Mouse (Mus musculus) olfactory bulb, adult 2 months (tissue): Measurements from ENCODE around the gene Frk. TPM values are rescaled to one million over a fixed set of nuclear protein-coding genes. Genes with fewer than 3 reads are reported as not detected.

ENCODE experiments used
- H3K27ac ChIP-seq: fragments of 200-500 bp; 2 replicates; pipeline ENCODE4 v1.5.1; 2012; ENCODE audit warnings: low read depth, low read length; ENCODE audit not compliant: insufficient read depth
- H3K4me1 ChIP-seq: fragments of 200-500 bp; 2 replicates; pipeline ENCODE4 v1.6.1; 2012; ENCODE audit warnings: low read length; ENCODE audit not compliant: control insufficient read depth, insufficient read depth
- H3K4me3 ChIP-seq: fragments of 200-500 bp; 2 replicates; pipeline ENCODE4 v1.5.1; 2012; ENCODE audit warnings: mild to moderate bottlenecking, low read depth, low read length, moderate library complexity; ENCODE audit not compliant: insufficient read depth
- CTCF ChIP-seq: fragments of 200-500 bp; IDR thresholded peaks from 2 replicates; pipeline ENCODE4 v1.5.1; 2012; ENCODE audit warnings: low read depth, mild to moderate bottlenecking, low read length, moderate library complexity; ENCODE audit not compliant: insufficient read depth
- POLR2A ChIP-seq: fragments of 200-500 bp; IDR thresholded peaks from 2 replicates; pipeline ENCODE4 v1.6.1; 2012; ENCODE audit warnings: mild to moderate bottlenecking, low read depth, low read length, moderate library complexity; ENCODE audit not compliant: insufficient read depth
- WGBS: fragments of 180-500 bp; shearing (Covaris S2); methylation state at CpG from one replicate; pipeline ENCODE4 v1.1.7; 2018; 5-methylcytosine and 5-hydroxymethylcytosine counted together
- polyA plus RNA-seq: library from polyadenylated mRNA; stranded (reverse); fragments of >200 nt; gene quantifications from 2 replicates; pipeline ENCODE4 v1.2.4, GENCODE M21; 2012; ENCODE audit warnings: low replicate concordance; ENCODE audit not compliant: missing spikeins, insufficient read depth, insufficient read length

Gene Frk
- polyA plus RNA-seq, 1 experiment = not detected

DNA sequence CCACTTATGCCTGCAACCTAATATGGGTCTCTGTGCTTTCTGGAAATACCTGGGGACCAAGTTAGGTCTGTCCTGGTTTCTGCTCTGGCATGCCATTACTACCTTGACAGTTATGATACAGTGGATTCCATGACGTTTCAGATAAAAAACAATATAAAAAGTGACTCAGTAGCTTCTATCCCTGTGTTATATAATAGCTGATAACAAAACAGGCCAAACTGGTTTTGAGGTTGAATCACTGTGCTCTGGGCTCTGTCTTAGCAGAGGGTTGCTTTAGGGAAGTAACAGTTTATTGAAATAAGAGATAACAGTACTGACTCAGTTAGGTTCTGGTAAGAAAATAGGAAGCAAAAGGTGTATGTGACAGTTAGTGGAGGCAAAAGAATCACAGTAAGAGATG is 25.4 kb downstream of the Frk start:
- Histone ChIP-seq H3K4me3 (no peak overlapping the region), H3K27ac (no peak overlapping the region), H3K4me1 (no peaks in the 10 kb centered on the region)
- TF ChIP-seq CTCF (no peak), POLR2A (no peak)
- WGBS = 64% methylated on average over 1 of the region's 1 CpGs

DNA sequence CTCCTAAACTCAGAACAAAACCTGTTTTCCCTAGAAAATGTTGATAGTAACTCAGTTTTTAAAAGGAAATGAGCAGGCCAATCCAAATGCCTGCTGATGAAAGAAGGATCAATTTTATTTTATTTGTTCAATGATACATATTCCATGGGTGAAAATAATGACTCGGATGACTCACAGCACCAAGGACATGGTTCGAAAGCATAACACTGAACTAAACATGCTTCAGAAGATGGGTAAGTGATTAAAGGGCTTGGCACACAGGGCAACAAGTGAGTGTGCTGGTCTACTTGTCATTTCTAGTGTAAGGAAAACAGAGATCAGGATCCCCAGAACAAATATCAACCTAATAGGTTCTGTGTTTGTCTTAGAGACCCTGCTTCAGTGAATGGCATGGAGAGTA is 26.1 kb downstream of the Frk start:
- no peak overlapping the region for H3K27ac ChIP-seq
- H3K4me3 ChIP-seq = no peak overlapping the region
- H3K4me1 ChIP-seq = no peaks in the 10 kb centered on the region
- 95% methylated on average over 2 of the region's 2 CpGs for WGBS
- TF ChIP-seq POLR2A = no peak
- TF ChIP-seq CTCF = no peak

DNA sequence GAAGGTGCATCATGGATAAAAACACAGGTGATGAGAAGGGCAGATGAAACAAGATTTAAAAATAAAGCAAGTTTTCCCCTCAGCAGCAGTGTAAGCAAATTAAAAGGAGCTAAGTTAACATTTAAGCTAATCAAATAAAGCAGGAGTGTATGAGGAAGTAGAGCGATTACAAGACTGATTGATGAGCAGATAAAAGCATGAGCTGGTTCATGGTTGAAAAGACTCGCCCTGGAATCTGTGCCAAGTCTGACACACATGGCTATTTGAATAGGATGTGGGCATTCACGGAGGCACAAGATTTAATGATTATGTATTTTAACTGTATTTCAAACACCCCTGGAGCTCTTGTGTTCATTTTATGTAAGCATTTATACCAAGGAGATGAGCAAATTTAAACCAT is 28.0 kb downstream of the Frk start:
- Histone ChIP-seq H3K4me3 (no peak overlapping the region), H3K4me1 (no peaks in the 10 kb centered on the region), H3K27ac (no peak overlapping the region)
- 63% methylated on average over 3 of the region's 3 CpGs for WGBS
- TF ChIP-seq POLR2A (no peak), CTCF (no peak)

DNA sequence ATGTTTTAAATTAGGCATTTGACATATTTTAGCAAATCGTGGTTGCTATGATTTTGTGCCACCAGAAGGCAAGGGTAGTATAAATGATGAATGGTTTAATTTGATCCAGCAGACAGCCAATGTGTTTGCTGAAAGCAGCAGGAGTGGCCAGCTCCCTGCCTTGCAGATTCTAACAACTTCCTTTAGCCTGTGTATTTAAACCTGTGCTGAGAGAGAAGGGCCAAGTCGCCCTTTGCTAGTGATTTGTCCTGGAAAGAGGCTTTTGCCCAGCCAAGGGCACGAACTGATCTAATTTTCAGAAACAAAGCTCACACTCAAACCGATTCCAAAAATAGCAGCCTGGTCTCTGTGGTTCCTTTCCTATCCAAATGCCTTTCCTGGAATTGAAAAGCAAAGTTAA is 29.4 kb downstream of the Frk start:
- no peaks in the 10 kb centered on the region for H3K4me1 ChIP-seq
- WGBS = 26% methylated on average over 4 of the region's 4 CpGs
- no peak overlapping the region for H3K27ac ChIP-seq
- no peak overlapping the region for H3K4me3 ChIP-seq
- TF ChIP-seq POLR2A (no peak), CTCF (no peak)

DNA sequence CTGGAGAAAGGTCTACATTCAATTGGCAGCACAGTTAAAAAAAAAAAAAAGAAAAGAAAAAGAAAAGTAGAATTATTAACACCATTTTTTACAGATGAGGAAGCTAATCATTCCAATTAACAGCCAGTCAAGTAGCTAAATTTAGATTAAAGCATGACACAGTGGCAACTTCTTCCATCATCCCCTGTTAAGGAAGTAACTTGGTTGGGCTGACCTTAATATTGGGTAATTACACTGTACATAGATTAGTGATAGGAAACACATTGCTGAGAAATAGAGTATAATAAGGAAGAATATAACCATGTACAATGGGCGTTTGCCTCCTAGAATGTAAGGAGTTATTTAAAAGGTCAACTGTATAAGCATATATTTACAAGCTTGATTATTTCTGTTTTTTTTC is 42.4 kb downstream of the Frk start:
- Histone ChIP-seq H3K4me3 (no peak overlapping the region), H3K4me1 (no peaks in the 10 kb centered on the region), H3K27ac (no peak overlapping the region)
- 93% methylated on average over 1 of the region's 1 CpGs for WGBS
- no peak for TF ChIP-seq POLR2A

DNA sequence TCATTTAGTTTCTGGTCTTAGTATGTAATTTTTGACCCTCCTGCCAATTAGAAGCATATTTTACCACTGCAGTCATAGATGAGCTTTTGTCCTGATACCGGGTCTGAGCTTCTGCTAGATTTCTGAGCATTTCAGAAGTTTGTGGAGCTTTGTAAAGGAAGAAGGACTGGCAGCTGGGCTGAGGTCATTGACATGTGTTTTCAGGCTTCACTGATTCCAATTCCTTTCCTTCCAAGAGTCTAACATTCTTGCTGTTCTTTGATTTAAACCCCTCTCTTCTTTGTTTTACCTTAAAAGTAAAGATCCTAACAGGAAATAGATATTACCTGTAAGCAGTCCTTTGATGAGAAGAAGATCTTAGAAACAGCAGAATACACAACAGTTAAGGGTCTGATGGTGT is 48.6 kb downstream of the Frk start:
- Histone ChIP-seq H3K27ac (no peak overlapping the region), H3K4me1 (no peaks in the 10 kb centered on the region), H3K4me3 (no peak overlapping the region)
- no peak for TF ChIP-seq POLR2A
- 42% methylated on average over 1 of the region's 1 CpGs for WGBS

DNA sequence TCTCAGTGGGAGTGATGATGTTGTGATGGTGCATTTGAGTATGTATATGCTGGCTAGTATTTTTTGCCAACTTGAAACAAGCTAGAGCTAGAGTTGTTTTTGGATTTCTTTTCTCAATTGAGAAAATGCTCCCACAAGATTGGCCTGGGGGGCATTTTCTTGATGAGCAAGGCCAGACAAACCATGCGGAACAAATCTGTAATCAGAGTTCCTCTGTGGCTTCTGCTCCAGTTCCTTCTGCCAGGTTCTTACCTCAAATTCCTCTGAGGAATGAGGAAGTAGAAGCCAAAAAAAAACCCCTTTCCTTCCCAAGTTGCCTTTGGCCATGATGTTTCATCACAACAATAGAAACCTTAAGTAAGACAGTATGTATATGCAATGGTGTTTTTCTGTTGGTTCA is 49.3 kb downstream of the Frk start:
- 88% methylated on average over 1 of the region's 1 CpGs for WGBS
- Histone ChIP-seq H3K4me1 (no peaks in the 10 kb centered on the region), H3K27ac (no peak overlapping the region), H3K4me3 (no peak overlapping the region)
- TF ChIP-seq CTCF (no peak), POLR2A (no peak)

DNA sequence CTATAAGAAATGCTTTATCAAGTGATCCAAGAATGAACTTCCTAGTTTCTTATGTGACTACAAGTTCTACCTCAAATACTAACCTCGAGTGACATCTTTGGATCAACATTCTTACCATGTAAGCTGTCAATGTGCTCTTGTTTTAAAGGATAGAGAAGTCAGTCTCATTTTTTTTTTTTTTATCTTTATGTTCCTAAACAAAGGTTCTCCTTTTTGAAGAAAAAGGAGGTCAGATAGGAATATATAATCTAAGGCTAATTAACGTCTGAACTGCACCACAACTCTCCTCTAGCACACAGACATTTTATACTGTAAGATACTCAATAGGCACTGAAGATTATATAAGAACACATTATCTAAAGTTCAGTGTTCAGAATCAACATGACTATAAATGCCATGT is 57.5 kb downstream of the Frk start:
- no peak overlapping the region for H3K27ac ChIP-seq
- H3K4me1 ChIP-seq = no peaks in the 10 kb centered on the region
- no peak for TF ChIP-seq CTCF
- no peak for TF ChIP-seq POLR2A
- H3K4me3 ChIP-seq = no peak overlapping the region
- WGBS = 85% methylated on average over 2 of the region's 2 CpGs

DNA sequence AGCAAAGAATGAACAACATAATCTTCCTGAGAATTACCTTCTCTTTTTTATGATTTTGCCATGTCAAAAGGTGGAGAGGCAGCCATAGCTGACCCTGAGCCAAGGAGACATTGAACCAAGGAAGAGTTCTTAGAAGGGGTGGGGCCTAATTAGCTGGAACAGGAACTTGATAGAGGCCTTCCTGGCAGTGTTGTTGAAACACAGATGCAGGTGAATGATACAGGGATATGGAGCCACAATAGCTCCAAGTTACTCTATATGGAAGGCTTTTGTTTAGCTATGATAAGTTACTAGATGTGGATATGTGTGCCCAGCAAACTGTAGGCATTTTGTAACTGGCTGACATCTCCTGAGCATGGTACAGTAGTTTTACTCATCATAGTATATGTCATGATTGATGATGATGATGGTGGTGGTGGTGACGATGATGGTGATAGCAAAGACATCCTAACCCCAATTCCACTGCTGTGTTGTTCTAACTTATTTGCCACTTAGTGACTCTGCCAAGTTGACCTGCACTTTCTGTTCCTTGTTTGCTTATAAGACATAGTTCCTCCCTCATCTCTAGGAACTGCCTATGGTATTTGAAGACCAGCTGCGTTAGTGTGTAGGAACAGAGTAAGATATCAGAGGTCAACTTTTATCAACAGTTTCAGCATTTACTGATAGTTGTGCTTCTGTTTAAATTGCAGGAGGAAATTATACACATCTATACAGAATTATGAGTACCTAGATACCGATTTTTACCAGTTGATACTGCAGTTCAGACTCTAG is 58.7 kb downstream of the Frk start:
- 88% methylated on average over 3 of the region's 3 CpGs for WGBS
- Histone ChIP-seq H3K4me3 (no peak overlapping the region), H3K27ac (no peak overlapping the region), H3K4me1 (no peaks in the 10 kb centered on the region)
- TF ChIP-seq CTCF (no peak), POLR2A (no peak)

DNA sequence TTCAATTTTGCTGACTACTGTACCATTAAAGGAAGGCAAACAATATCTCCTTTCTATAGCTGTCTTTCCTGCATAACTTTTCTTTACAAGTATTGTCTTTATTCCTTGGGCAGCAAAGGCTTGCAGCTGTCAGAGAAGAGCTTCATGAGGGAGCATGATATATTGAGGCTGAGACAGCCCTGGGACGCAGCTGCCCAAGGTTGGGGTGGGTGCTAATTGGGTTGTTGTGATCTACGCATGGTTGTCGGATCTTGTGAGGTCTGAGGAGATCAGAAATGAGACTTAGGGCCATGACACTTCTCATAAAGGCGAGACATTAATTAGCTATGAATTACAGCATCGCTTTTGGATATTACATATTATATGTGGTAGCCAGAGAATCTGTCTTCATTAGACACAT is 67.4 kb downstream of the Frk start:
- Histone ChIP-seq H3K27ac (no peak overlapping the region), H3K4me3 (no peak overlapping the region), H3K4me1 (no peaks in the 10 kb centered on the region)
- TF ChIP-seq POLR2A (no peak), CTCF (no peak)
- 85% methylated on average over 5 of the region's 5 CpGs for WGBS
